Mouse (Mus musculus) thymus, adult 2 months (tissue): ENCODE results near the gene Wdr75. TPM values are rescaled to one million over a fixed set of nuclear protein-coding genes. Genes with fewer than 3 reads are reported as not detected.

Source experiments
- DNase-seq: peaks from one replicate; pipeline ENCODE4 v3.0.0; 2021
- H3K27ac ChIP-seq: fragments of 200-500 bp; 2 replicates; pipeline ENCODE4 v1.5.1; 2012; ENCODE audit warnings: low read length, control low read depth; ENCODE audit not compliant: control insufficient read depth, insufficient read depth
- H3K27me3 ChIP-seq: fragments of 200-500 bp; 2 replicates; pipeline ENCODE4 v1.6.1; 2012; ENCODE audit warnings: mild to moderate bottlenecking, low read length, moderate library complexity, mixed read lengths; ENCODE audit not compliant: control insufficient read depth, insufficient read depth
- H3K36me3 ChIP-seq: fragments of 200-500 bp; 2 replicates; pipeline ENCODE4 v1.6.1; 2012; ENCODE audit warnings: mild to moderate bottlenecking, low read length, moderate library complexity; ENCODE audit not compliant: control insufficient read depth, insufficient read depth
- H3K4me1 ChIP-seq: fragments of 200-500 bp; replicated peaks from 2 replicates; pipeline ENCODE4 v1.6.1; 2012; ENCODE audit warnings: low read length; ENCODE audit not compliant: control insufficient read depth, insufficient read depth
- H3K4me3 ChIP-seq: fragments of 200-500 bp; 2 replicates; pipeline ENCODE4 v1.5.1; 2012; ENCODE audit warnings: mild to moderate bottlenecking, low read length, control low read depth, moderate library complexity; ENCODE audit not compliant: control insufficient read depth, insufficient read depth
- CTCF ChIP-seq: fragments of 200-500 bp; IDR thresholded peaks from 2 replicates; pipeline ENCODE4 v1.5.1; 2012; ENCODE audit warnings: mild to moderate bottlenecking, control low read depth, low read length, moderate library complexity, borderline replicate concordance; ENCODE audit not compliant: control insufficient read depth, poor library complexity, insufficient read depth; ENCODE audit errors: extremely low read depth
- POLR2A ChIP-seq: fragments of 200-500 bp; IDR thresholded peaks from 2 replicates; pipeline ENCODE4 v1.6.1; 2012; ENCODE audit warnings: mild to moderate bottlenecking, low read length, control low read depth, moderate library complexity; ENCODE audit not compliant: control insufficient read depth, poor library complexity, insufficient read depth; ENCODE audit errors: extremely low read depth
- WGBS: fragments of 180-500 bp; shearing (Covaris S2); methylation state at CpG from one replicate; pipeline ENCODE4 v1.1.7; 2018; 5-methylcytosine and 5-hydroxymethylcytosine counted together
- polyA plus RNA-seq: library from polyadenylated mRNA; depleted of rRNA; stranded (reverse); fragments of >200 nt; gene quantifications from 2 replicates; pipeline ENCODE4 v1.2.3, GENCODE M21; 2012; rRNA removed

The Wdr75 gene
- polyA plus RNA-seq = 76.2 and 86.8 TPM in 2 replicates

- Histone ChIP-seq H3K4me3 (peak within 1 kb of the TSS; percentile 91), H3K27me3 (no peaks in the 10 kb centered on the region), H3K27ac (peak within 1 kb of the TSS; percentile 45), H3K4me1 (0 out of 2 replicates have a peak, but pooled peaks cover 3% of the 10 kb centered on the region), H3K36me3 (no peaks in the 10 kb centered on the region)
- peak; percentile 90 for DNase-seq
- TF ChIP-seq POLR2A = peak; percentile 59
- no peak; the same call in 1 of the 2 replicates for TF ChIP-seq CTCF
- WGBS = under 1% methylated on average over 70 of the region's 70 CpGs
Measured at GRCm38 (mm10) chr1:45794969-45795908, at the start of gene Wdr75. Gene Wdr75 (plus strand): TSS chr1:45795166.

GRCm38 (mm10) chr1:45755902-45756301 is 39.1 kb upstream of the Wdr75 start:
- no peak for DNase-seq
- Histone ChIP-seq H3K4me3 (no peak overlapping the region), H3K27me3 (no peaks in the 10 kb centered on the region), H3K4me1 (no peaks in the 10 kb centered on the region), H3K27ac (no peak overlapping the region), H3K36me3 (no peaks in the 10 kb centered on the region)
- no peak for TF ChIP-seq CTCF
- no peak for TF ChIP-seq POLR2A

- Histone ChIP-seq H3K27ac (no peak overlapping the region), H3K36me3 (no peaks in the 10 kb centered on the region), H3K4me3 (no peak overlapping the region), H3K27me3 (no peaks in the 10 kb centered on the region), H3K4me1 (no peaks in the 10 kb centered on the region)
- no peak for DNase-seq
- TF ChIP-seq POLR2A = no peak
- no peak for TF ChIP-seq CTCF
Measured at GRCm38 (mm10) chr1:45756707-45757106, 38.3 kb upstream of the Wdr75 start.

- H3K27me3 ChIP-seq = no peaks in the 10 kb centered on the region
- H3K36me3 ChIP-seq = no peaks in the 10 kb centered on the region
- WGBS = 82% methylated on average over 1 of the region's 1 CpGs
- DNase-seq = no peak
- no peaks in the 10 kb centered on the region for H3K4me1 ChIP-seq
- no peak for TF ChIP-seq CTCF
- TF ChIP-seq POLR2A = no peak
- H3K4me3 ChIP-seq = no peak overlapping the region
- H3K27ac ChIP-seq = no peak overlapping the region
Measured at GRCm38 (mm10) chr1:45758011-45758410, 37.0 kb upstream of the Wdr75 start.

- Histone ChIP-seq H3K27ac (no peak overlapping the region), H3K4me3 (no peak overlapping the region), H3K4me1 (no peaks in the 10 kb centered on the region), H3K27me3 (no peaks in the 10 kb centered on the region), H3K36me3 (no peaks in the 10 kb centered on the region)
- TF ChIP-seq CTCF = no peak
- no peak for TF ChIP-seq POLR2A
- DNase-seq = no peak
- WGBS = 83% methylated on average over 4 of the region's 4 CpGs
Measured at GRCm38 (mm10) chr1:45760667-45761467, 34.1 kb upstream of the Wdr75 start.

GRCm38 (mm10) chr1:45761468-45761795 is 33.5 kb upstream of the Wdr75 start:
- no peak overlapping the region for H3K27ac ChIP-seq

More at GRCm38 (mm10) chr1:45761468-45761795, 33.5 kb upstream of the Wdr75 start:
- H3K36me3 ChIP-seq = no peaks in the 10 kb centered on the region
- 92% methylated on average over 1 of the region's 1 CpGs for WGBS
- no peaks in the 10 kb centered on the region for H3K27me3 ChIP-seq
- no peak overlapping the region for H3K4me3 ChIP-seq
- TF ChIP-seq POLR2A (no peak), CTCF (no peak)
- DNase-seq = no peak
- no peaks in the 10 kb centered on the region for H3K4me1 ChIP-seq
